Mouse (Mus musculus): Measurements from ENCODE around the gene Dzip1l.

DNA sequence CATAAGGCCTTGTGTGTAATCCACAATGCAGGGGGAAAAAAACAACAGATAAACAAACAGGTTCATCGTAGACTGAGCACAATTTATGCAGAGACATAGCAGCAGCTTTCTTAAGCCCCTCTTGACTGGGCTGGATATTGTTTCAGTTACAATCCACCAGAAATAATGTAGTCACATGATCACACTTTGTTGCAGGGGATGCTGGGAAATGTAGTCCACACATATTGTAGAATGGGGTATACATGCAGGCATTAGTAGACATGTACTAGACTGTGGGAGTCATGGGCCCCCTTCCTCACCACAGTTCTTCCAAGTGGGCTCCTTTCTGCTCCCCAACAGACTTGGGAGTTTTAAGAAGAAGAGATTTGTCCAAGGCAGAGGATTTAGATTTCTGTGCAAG, 7.5 kb downstream of the Dzip1l start:
- no peak for TF ChIP-seq CTCF (IDR thresholded peaks at IDR 0.05; ENCODE audit: extremely low read depth, insufficient read length, insufficient replicate concordance, low read depth, low read length)
- no peak for TF ChIP-seq POLR2A (IDR thresholded peaks at IDR 0.05; ENCODE audit: low read depth, low read length)
